8 mouse cellular contexts compared by ENCODE assay signal in the genomic region with DNA sequence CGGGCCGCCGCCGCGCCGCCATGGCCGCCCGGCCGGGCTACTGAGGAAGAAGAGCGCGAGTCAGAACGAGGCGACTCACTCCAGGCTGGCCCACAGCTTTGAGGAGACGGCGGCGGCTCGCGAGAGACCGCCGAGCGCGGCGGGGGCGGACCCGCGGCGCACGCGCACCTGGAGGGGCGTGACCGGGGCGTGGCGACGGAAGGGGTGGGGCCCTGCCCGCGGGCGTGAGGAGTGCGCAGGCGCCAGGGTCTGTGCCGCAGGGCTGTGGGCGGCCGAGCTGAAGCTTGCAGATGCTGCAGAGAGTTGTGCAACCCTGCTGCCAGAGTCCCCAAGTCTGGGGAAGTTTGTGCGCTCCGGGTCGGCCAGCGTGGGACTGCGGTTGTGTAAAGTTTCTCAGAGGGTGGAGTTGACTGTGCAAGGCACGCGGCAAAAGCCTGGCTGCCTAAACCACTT. TPM values are rescaled to one million over a fixed set of nuclear protein-coding genes. Genes with fewer than 3 reads are reported as not detected.
DNase-seq lines count a peak whose midpoint lies in the region; ATAC-seq and TF ChIP-seq lines count a peak whose summit lies in the region.

Gene Rnf149 (minus strand): TSS at position 153 of the 453 bp plus-strand sequence.

- H3K4me3 ChIP-seq in MEL (ENCODE audit: control insufficient read depth in 1 of 2, insufficient read depth in 1 of 2, low read depth in 2 of 2, low read length in 2 of 2), result peak within 1 kb of the TSS; percentile 88 to 99
- H3K4me3 ChIP-seq in cerebellum, adult 2 months (replicated peaks; ENCODE audit: insufficient read depth, low read depth, low read length), result peak within 1 kb of the TSS; percentile 76
- peak within 1 kb of the TSS; percentile 88 for H3K4me3 ChIP-seq in forebrain, postnatal 0 days (ENCODE audit: low read depth, low read length)
- H3K4me3 ChIP-seq in lung, embryonic 16.5 days (ENCODE audit: low read length), result peak within 1 kb of the TSS; percentile 95

- peak within 1 kb of the TSS; percentile 78 for H3K4me2 ChIP-seq in forebrain, postnatal 0 days (ENCODE audit: low read depth)
- H3K4me2 ChIP-seq in lung, embryonic 16.5 days (ENCODE audit: low read depth, low read length), result peak within 1 kb of the TSS; percentile 88

- peaks cover 7 to 14% of the 10 kb centered on the region in 2 experiments for H3K4me1 ChIP-seq in MEL (ENCODE audit: control insufficient read depth in 1 of 2, insufficient read depth in 2 of 2, low read length in 2 of 2)
- peaks cover 4% of the 10 kb centered on the region; the same call in 1 of the 2 replicates for H3K4me1 ChIP-seq in cerebellum, adult 2 months (ENCODE audit: control insufficient read depth, insufficient read depth, low read length)
- H3K4me1 ChIP-seq in forebrain, postnatal 0 days (ENCODE audit: insufficient read depth), result peaks cover 9% of the 10 kb centered on the region
- peaks cover 30% of the 10 kb centered on the region for H3K4me1 ChIP-seq in lung, embryonic 16.5 days (replicated peaks; ENCODE audit: control insufficient read depth, insufficient read depth, low read length)

- no peaks in the 10 kb centered on the region for H3K27me3 ChIP-seq in MEL (ENCODE audit: control insufficient read depth in 1 of 2, insufficient read depth in 2 of 2, low read length in 2 of 2)
- no peaks in the 10 kb centered on the region for H3K27me3 ChIP-seq in cerebellum, adult 2 months (ENCODE audit: control insufficient read depth, insufficient read depth, low read length)
- H3K27me3 ChIP-seq in forebrain, postnatal 0 days (ENCODE audit: insufficient read depth, low read length), result no peaks in the 10 kb centered on the region
- H3K27me3 ChIP-seq in lung, embryonic 16.5 days (ENCODE audit: control insufficient read depth, insufficient read depth, low read depth, low read length), result no peaks in the 10 kb centered on the region

- peaks cover 4 to 43% of the 10 kb centered on the region in 2 experiments for H3K36me3 ChIP-seq in MEL (ENCODE audit: control insufficient read depth in 1 of 2, insufficient read depth in 2 of 2, low read length in 2 of 2)
- no peaks in the 10 kb centered on the region for H3K36me3 ChIP-seq in forebrain, postnatal 0 days (ENCODE audit: insufficient read depth)
- 0 out of 2 replicates have a peak, but pooled peaks cover 2% of the 10 kb centered on the region for H3K36me3 ChIP-seq in lung, embryonic 16.5 days (ENCODE audit: control insufficient read depth, insufficient read depth, low read length)

- H3K79me2 ChIP-seq in MEL (ENCODE audit: control insufficient read depth, insufficient read depth, low read length, poor library complexity), result peaks cover 40% of the 10 kb centered on the region

- TF ChIP-seq POLR2A in MEL (IDR thresholded peaks at IDR 0.05; ENCODE audit: control insufficient read depth in 1 of 2, insufficient read depth in 1 of 2, low read depth in 1 of 2, low read length in 2 of 2, poor library complexity in 1 of 2), result peak; percentile 93 to 97; a peak in 3 of 4 replicates
- TF ChIP-seq POLR2A in cerebellum, adult 2 months (IDR thresholded peaks at IDR 0.05; ENCODE audit: borderline replicate concordance, insufficient read depth, low read length), result peak; percentile 97

- peak; percentile 92 for DNase-seq in MEL (ENCODE audit: low read depth, low spot score)
- peak; percentile 93 to 96 for DNase-seq in cerebellum, adult 2 months
- peak; percentile 96 for DNase-seq in forebrain, postnatal 0 days
- DNase-seq in heart, postnatal 4 days, result peak; percentile 98
- peak; percentile 84 for DNase-seq in layer of hippocampus, adult 9-10 months (ENCODE audit: low spot score)
- DNase-seq in ovary, postnatal 10 days (ENCODE audit: low spot score), result peak; percentile 98
- peak; percentile 95 to 99 for DNase-seq in thymus, postnatal 10 days (ENCODE audit: low spot score in 2 of 2)

- H3K9ac ChIP-seq in MEL (ENCODE audit: control insufficient read depth, low read depth, low read length, poor library complexity, severe bottlenecking), result peak within 1 kb of the TSS; percentile 99
- H3K9ac ChIP-seq in forebrain, postnatal 0 days, result peak within 1 kb of the TSS; percentile 89
- H3K9ac ChIP-seq in lung, embryonic 16.5 days (ENCODE audit: low read length), result peak within 1 kb of the TSS; percentile 97

- TF ChIP-seq CTCF in MEL (IDR thresholded peaks at IDR 0.05 in 2 of 3, conservative IDR thresholded peaks at IDR 0.05 in 1 of 3; ENCODE audit: control insufficient read depth in 1 of 3, insufficient read depth in 1 of 3, low read depth in 2 of 3, low read length in 3 of 3, poor library complexity in 1 of 3, severe bottlenecking in 1 of 3), result no peak
- no peak for TF ChIP-seq CTCF in cerebellum, adult 2 months (IDR thresholded peaks at IDR 0.05; ENCODE audit: borderline replicate concordance, insufficient read depth, low read depth, low read length)
- TF ChIP-seq CTCF in forebrain, postnatal 0 days (IDR thresholded peaks at IDR 0.05; ENCODE audit: low read depth), result no peak

- WGBS in cerebellum, adult 2 months, result under 1% methylated on average over 49 of the region's 49 CpGs
- WGBS in forebrain, postnatal 0 days, result 2% methylated on average over 42 of the region's 49 CpGs
- under 1% methylated on average over 46 of the region's 49 CpGs for WGBS in lung, embryonic 16.5 days

- H3K9me3 ChIP-seq in MEL (replicated peaks; ENCODE audit: insufficient read depth, low read length), result no peaks in the 10 kb centered on the region
- no peaks in the 10 kb centered on the region for H3K9me3 ChIP-seq in forebrain, postnatal 0 days (ENCODE audit: low read length)
- no peaks in the 10 kb centered on the region for H3K9me3 ChIP-seq in lung, embryonic 16.5 days (ENCODE audit: control insufficient read depth, low read length)

- ATAC-seq in forebrain, postnatal 0 days, result peak; percentile 97
- peak; percentile 98 for ATAC-seq in lung, embryonic 16.5 days (ENCODE audit: low read depth)

- H3K27ac ChIP-seq in MEL (ENCODE audit: control insufficient read depth, low read depth, low read length), result peak within 1 kb of the TSS; percentile 77
- H3K27ac ChIP-seq in cerebellum, adult 2 months (ENCODE audit: insufficient read depth, low read length), result peak within 1 kb of the TSS; percentile 44
- H3K27ac ChIP-seq in forebrain, postnatal 0 days (ENCODE audit: low read depth, low read length), result peak within 1 kb of the TSS; percentile 99
- peak within 1 kb of the TSS; percentile 99 for H3K27ac ChIP-seq in lung, embryonic 16.5 days (ENCODE audit: low read length)

- TF ChIP-seq EP300 in MEL (IDR thresholded peaks at IDR 0.05; ENCODE audit: low read depth in 1 of 2, low read length in 2 of 2), result no peak

- TF ChIP-seq RAD21 in MEL (IDR thresholded peaks at IDR 0.05; ENCODE audit: low read depth, low read length), result no peak

TF ChIP-seq in MEL, 35 proteins besides CTCF, POLR2A, EP300 and RAD21:
- peak; percentile 59; the same call in 1 of the 2 replicates for TF ChIP-seq POLR2AphosphoS2 (IDR thresholded peaks at IDR 0.05; ENCODE audit: low read length)
- peak; percentile 48; the same call in 1 of the 2 replicates for TF ChIP-seq TCF12 (IDR thresholded peaks at IDR 0.05; ENCODE audit: low read depth, low read length)
- no peak for TF ChIP-seq ELF1 (IDR thresholded peaks at IDR 0.05; ENCODE audit: low read depth, low read length)
- TF ChIP-seq USF1 (IDR thresholded peaks at IDR 0.05; ENCODE audit: low read depth, low read length), result 0 out of 2 replicates have a peak, but pooled peaks have one; percentile 12
- TF ChIP-seq SIN3A (IDR thresholded peaks at IDR 0.05; ENCODE audit: low read length), result peak; percentile 30; the same call in 1 of the 2 replicates
- peak; percentile 95 for TF ChIP-seq NELFE (IDR thresholded peaks at IDR 0.05; ENCODE audit: low read depth, low read length)
- TF ChIP-seq E2F4 (IDR thresholded peaks at IDR 0.05; ENCODE audit: borderline replicate concordance, low read depth, low read length), result no peak
- no peak for TF ChIP-seq ZNF384 (IDR thresholded peaks at IDR 0.05; ENCODE audit: low read depth, low read length)
- peak; percentile 24; the same call in 1 of the 2 replicates for TF ChIP-seq MAZ (IDR thresholded peaks at IDR 0.05; ENCODE audit: low read depth, low read length)
- no peak for TF ChIP-seq USF2 (IDR thresholded peaks at IDR 0.05; ENCODE audit: borderline replicate concordance in 1 of 2, insufficient read depth in 1 of 2, low read depth in 1 of 2, low read length in 2 of 2)
- peak; percentile 92 for TF ChIP-seq NRF1 (IDR thresholded peaks at IDR 0.05; ENCODE audit: insufficient read depth, low read depth, low read length, poor library complexity, severe bottlenecking)
- peak; percentile 74 for TF ChIP-seq TBP (IDR thresholded peaks at IDR 0.05; ENCODE audit: low read depth, low read length)
- TF ChIP-seq MXI1 (IDR thresholded peaks at IDR 0.05; ENCODE audit: low read depth, low read length), result peak; percentile 78
- TF ChIP-seq ZMIZ1 (IDR thresholded peaks at IDR 0.05; ENCODE audit: low read depth, low read length), result peak; percentile 92
- TF ChIP-seq MEF2A (IDR thresholded peaks at IDR 0.05; ENCODE audit: extremely low read depth, insufficient replicate concordance, low read depth, low read length, poor library complexity, severe bottlenecking), result no peak
- no peak; the same call in 1 of the 2 replicates for TF ChIP-seq KAT2A (conservative IDR thresholded peaks at IDR 0.05; ENCODE audit: low read depth, low read length)
- TF ChIP-seq HCFC1 (IDR thresholded peaks at IDR 0.05; ENCODE audit: low read depth, low read length), result peak; percentile 54
- TF ChIP-seq ZC3H11A (IDR thresholded peaks at IDR 0.05; ENCODE audit: low read depth, low read length), result no peak
- TF ChIP-seq MAFK (IDR thresholded peaks at IDR 0.05; ENCODE audit: borderline replicate concordance, low read depth, low read length), result no peak
- peak; percentile 55 for TF ChIP-seq MAX (IDR thresholded peaks at IDR 0.05; ENCODE audit: low read length)

RNA-seq across cellular contexts. Expression of gene Rnf149, which starts in this region (rescaled TPM):
- total RNA-seq in MEL (2012; rRNA removed), result 33.0 and 37.1 TPM in 2 replicates
- 10 to 100 TPM in 1 of 2 experiments, not detected in 1; 46.4 TPM for polyA plus RNA-seq in MEL (2012; ENCODE audit: insufficient read depth in 1 of 2, insufficient read length in 2 of 2, low read depth in 1 of 2, low replicate concordance in 2 of 2, missing spikeins in 1 of 2)
- 22.3 and 26.3 TPM in 2 replicates for polyA plus RNA-seq in cerebellum, adult 2 months (2012; rRNA removed)
- total RNA-seq in forebrain, postnatal 0 days (2014; rRNA removed), result 27.5 and 29.5 TPM in 2 replicates
- 8.5 and 20.0 TPM in 2 replicates for polyA plus RNA-seq in forebrain, postnatal 0 days (2015; fragmentation: Nextera tagmentation; extraction: Ambion mirVana)
- total RNA-seq in heart, postnatal 4 days (2021), result 10 to 100 TPM; 17.4 to 18.4 TPM
- polyA plus RNA-seq in lung, embryonic 16.5 days (2015; fragmentation: Nextera tagmentation; extraction: Ambion mirVana), result 20.0 and 26.1 TPM in 2 replicates

Comparison
In these comparisons a context has a peak if more than half of its experiments do, and no peak if none do; other contexts are left out.
1. Peak in every context shown above with its lines: DNase-seq, ATAC-seq, H3K4me3 ChIP-seq and H3K27ac ChIP-seq.
2. H3K27ac ChIP-seq: peak in every context shown above with its lines; median percentile 99 in forebrain, postnatal 0 days; 99 in lung, embryonic 16.5 days; 77 in MEL; 44 in cerebellum, adult 2 months.